Mouse (Mus musculus): ENCODE measurements around the gene Pold4. TPM values are rescaled to one million over a fixed set of nuclear protein-coding genes. Genes with fewer than 3 reads are reported as not detected.

Pold4 gene
- total and polyA plus RNA-seq, 3 experiments, result 36.8 to 76.4 (median 53.4) TPM

DNA sequence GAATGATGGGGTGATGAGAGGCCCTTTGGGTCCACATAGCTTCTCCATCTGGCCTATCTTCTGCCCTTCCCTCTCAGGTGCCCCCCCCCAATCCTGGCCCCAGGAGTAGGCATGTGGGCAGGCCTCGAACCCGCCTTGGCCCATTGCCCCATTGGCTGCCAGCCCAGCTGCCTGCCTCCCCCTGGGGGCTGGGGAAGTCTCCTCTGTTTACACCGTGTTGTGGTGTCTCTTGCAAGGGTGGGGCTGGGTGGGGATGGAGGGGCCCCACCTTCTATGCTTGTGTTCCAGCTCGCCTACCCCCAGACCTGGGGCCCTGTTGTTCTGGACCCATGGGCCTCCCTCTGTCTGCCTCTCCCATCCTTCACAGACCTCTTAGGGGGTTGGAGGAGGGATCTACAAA lies 11.3 kb upstream of the Pold4 start:
- Histone ChIP-seq H3K27me3 (replicated peaks) (peaks cover 26% of the 10 kb centered on the region), H3K4me2 (ENCODE audit: insufficient read depth, low read depth, poor library complexity, severe bottlenecking) (no peak overlapping the region), H3K9me3 (replicated peaks; ENCODE audit: low read length) (no peaks in the 10 kb centered on the region), H3K79me2 (replicated peaks; ENCODE audit: control insufficient read depth, extremely low read depth, insufficient read depth, poor library complexity, severe bottlenecking) (no peaks in the 10 kb centered on the region), H3K4me3 (replicated peaks in 1 of 3; ENCODE audit: low read depth in 2 of 3, low read length in 2 of 3, poor library complexity in 1 of 3) (no peak overlapping the region), H3K4me1 (ENCODE audit: control insufficient read depth in 1 of 2, insufficient read depth in 2 of 2) (peaks cover 6 to 52% of the 10 kb centered on the region in 2 experiments; a peak in 3 of 4 replicates), H3K9ac (ENCODE audit: insufficient read depth, low read depth) (no peak overlapping the region), H3K27ac (ENCODE audit: insufficient read depth, low read depth) (no peak overlapping the region), H3K36me3 (replicated peaks in 1 of 2; ENCODE audit: control insufficient read depth in 1 of 2, insufficient read depth in 1 of 2, low read length in 1 of 2) (no peaks in the 10 kb centered on the region)
- dilution Hi-C loops (cut with MboI; ENCODE audit: extremely low pct_ligation_motif_present, extremely low pct_unique_long_range_greater_than_20kb, low sequenced_read_pairs), result no loop called here
- no peak for TF ChIP-seq JUND (conservative IDR thresholded peaks at IDR 0.05; ENCODE audit: low read depth, low read length)
- TF ChIP-seq USF2 (conservative IDR thresholded peaks at IDR 0.05; ENCODE audit: low read depth, low read length), result no peak
- TF ChIP-seq HCFC1 (IDR thresholded peaks at IDR 0.05; ENCODE audit: low read depth, low read length), result no peak
- no peak for TF ChIP-seq UBTF (IDR thresholded peaks at IDR 0.05; ENCODE audit: low read depth, low read length)
- TF ChIP-seq ZMIZ1 (IDR thresholded peaks at IDR 0.05; ENCODE audit: low read depth, low read length), result no peak
- TF ChIP-seq CHD2 (IDR thresholded peaks at IDR 0.05; ENCODE audit: low read length), result no peak
- no peak for TF ChIP-seq TCF12 (IDR thresholded peaks at IDR 0.05; ENCODE audit: low read depth, low read length)
- no peak for TF ChIP-seq MEF2A (IDR thresholded peaks at IDR 0.05; ENCODE audit: borderline replicate concordance, low read depth, low read length)
- TF ChIP-seq MAFK (IDR thresholded peaks at IDR 0.05; ENCODE audit: insufficient replicate concordance, low read length), result no peak
- no peak for TF ChIP-seq NRF1 (IDR thresholded peaks at IDR 0.05; ENCODE audit: low read depth, low read length)
- no peak for TF ChIP-seq CHD1 (IDR thresholded peaks at IDR 0.05; ENCODE audit: low read depth, low read length)
- TF ChIP-seq ETS1 (conservative IDR thresholded peaks at IDR 0.05; ENCODE audit: low read depth, low read length), result no peak
- no peak for TF ChIP-seq RCOR1 (conservative IDR thresholded peaks at IDR 0.05; ENCODE audit: low read depth, low read length)
- TF ChIP-seq KAT2A (IDR thresholded peaks at IDR 0.05; ENCODE audit: insufficient replicate concordance, low read length), result no peak
- TF ChIP-seq MAX (IDR thresholded peaks at IDR 0.05; ENCODE audit: low read length), result no peak
- TF ChIP-seq BHLHE40 (IDR thresholded peaks at IDR 0.05; ENCODE audit: low read depth, low read length), result no peak
- in situ Hi-C loops (cut with MboI; ENCODE audit: low pct_ligation_motif_present, low pct_unique_long_range_greater_than_20kb, low sequenced_read_pairs), result no loop called here
- DNase-seq (ENCODE audit: extremely low read depth), result no peak

GRCm38 (mm10) chr19:4220957-4221743 lies 10.5 kb upstream of the Pold4 start:
- no peak for TF ChIP-seq UBTF (IDR thresholded peaks at IDR 0.05; ENCODE audit: low read depth, low read length)
- no peak for TF ChIP-seq MAFK (IDR thresholded peaks at IDR 0.05; ENCODE audit: insufficient replicate concordance, low read length)
- TF ChIP-seq NELFE (IDR thresholded peaks at IDR 0.05; ENCODE audit: low read depth, low read length), result no peak
- no peak for TF ChIP-seq CHD1 (IDR thresholded peaks at IDR 0.05; ENCODE audit: low read depth, low read length)
- TF ChIP-seq RAD21 (IDR thresholded peaks at IDR 0.05; ENCODE audit: low read depth, low read length), result no peak
- no peak for TF ChIP-seq HCFC1 (IDR thresholded peaks at IDR 0.05; ENCODE audit: low read depth, low read length)
- TF ChIP-seq USF1 (IDR thresholded peaks at IDR 0.05; ENCODE audit: low read depth, low read length), result no peak
- no peak for TF ChIP-seq JUND (conservative IDR thresholded peaks at IDR 0.05; ENCODE audit: low read depth, low read length)
- TF ChIP-seq NRF1 (IDR thresholded peaks at IDR 0.05; ENCODE audit: low read depth, low read length), result no peak
- TF ChIP-seq TCF12 (IDR thresholded peaks at IDR 0.05; ENCODE audit: low read depth, low read length), result no peak
- no peak for TF ChIP-seq ZC3H11A (IDR thresholded peaks at IDR 0.05; ENCODE audit: low read depth, low read length)
- TF ChIP-seq JUN (IDR thresholded peaks at IDR 0.05; ENCODE audit: insufficient read depth, low read depth, low read length), result no peak
- TF ChIP-seq SMC3 (IDR thresholded peaks at IDR 0.05; ENCODE audit: low read depth, low read length), result no peak
- TF ChIP-seq ZMIZ1 (IDR thresholded peaks at IDR 0.05; ENCODE audit: low read depth, low read length), result no peak
- no peak for TF ChIP-seq RCOR1 (conservative IDR thresholded peaks at IDR 0.05; ENCODE audit: low read depth, low read length)
- no peak for TF ChIP-seq POLR2AphosphoS2 (IDR thresholded peaks at IDR 0.05; ENCODE audit: low read depth, low read length)
- TF ChIP-seq SIN3A (IDR thresholded peaks at IDR 0.05; ENCODE audit: low read length), result no peak
- H3K4me3 ChIP-seq (replicated peaks in 1 of 3; ENCODE audit: low read depth in 2 of 3, low read length in 2 of 3, poor library complexity in 1 of 3), result no peak overlapping the region
- H3K27ac ChIP-seq (ENCODE audit: insufficient read depth, low read depth), result no peak overlapping the region
- peaks cover 20% of the 10 kb centered on the region for H3K27me3 ChIP-seq (replicated peaks)
- no peak overlapping the region for H3K9ac ChIP-seq (ENCODE audit: insufficient read depth, low read depth)
- H3K4me2 ChIP-seq (ENCODE audit: insufficient read depth, low read depth, poor library complexity, severe bottlenecking), result no peak overlapping the region
- in situ Hi-C loops (cut with MboI; ENCODE audit: low pct_ligation_motif_present, low pct_unique_long_range_greater_than_20kb, low sequenced_read_pairs), result no loop called here
- H3K4me1 ChIP-seq (ENCODE audit: control insufficient read depth in 1 of 2, insufficient read depth in 2 of 2), result peaks cover 6 to 56% of the 10 kb centered on the region in 2 experiments; a peak in 3 of 4 replicates
- H3K79me2 ChIP-seq (replicated peaks; ENCODE audit: control insufficient read depth, extremely low read depth, insufficient read depth, poor library complexity, severe bottlenecking), result no peaks in the 10 kb centered on the region
- H3K9me3 ChIP-seq (replicated peaks; ENCODE audit: low read length), result no peaks in the 10 kb centered on the region
- dilution Hi-C loops (cut with MboI; ENCODE audit: extremely low pct_ligation_motif_present, extremely low pct_unique_long_range_greater_than_20kb, low sequenced_read_pairs), result no loop called here
- H3K36me3 ChIP-seq (replicated peaks in 1 of 2; ENCODE audit: control insufficient read depth in 1 of 2, insufficient read depth in 1 of 2, low read length in 1 of 2), result no peaks in the 10 kb centered on the region
- DNase-seq (ENCODE audit: extremely low read depth), result no peak

Data from CH12.LX (cell line).